Mouse (Mus musculus) left cerebral cortex, adult 2 months (tissue): ENCODE measurements around the gene Gm47985. TPM values are rescaled to one million over a fixed set of nuclear protein-coding genes. Genes with fewer than 3 reads are reported as not detected.

Experiments
- DNase-seq, 2 experiments: peaks; one replicate each; pipeline ENCODE4 v3.0.0; 2021 to 2022; ENCODE audit warnings: low spot score in 2 of 2, mixed read lengths in 1 of 2; ENCODE audit errors: extremely low spot score in 1 of 2
- H3K27ac ChIP-seq: fragments of 200-600 bp; 2 replicates; pipeline ENCODE4 v1.8.1; 2022
- H3K4me3 ChIP-seq: fragments of 200-600 bp; 2 replicates; pipeline ENCODE4 v1.8.1; 2022
- CTCF ChIP-seq: fragments of 200-600 bp; IDR thresholded peaks from 2 replicates; pipeline ENCODE4 v1.8.1; 2022; ENCODE audit warnings: antibody characterized with exemption, mild to moderate bottlenecking, moderate library complexity
- intact Hi-C: fragments of 180-260 bp; cut with DNase I; formaldehyde crosslinking; loops from one replicate; pipeline ENCODE4 v1.15.1; 2025
- total RNA-seq, 2 experiments: library from RNA; stranded (reverse); gene quantifications; 2 replicates each; pipeline ENCODE4 v1.2.3; 2021

Gm47985 gene
- total RNA-seq, 2 experiments from 2014 or later, result not detected

DNA sequence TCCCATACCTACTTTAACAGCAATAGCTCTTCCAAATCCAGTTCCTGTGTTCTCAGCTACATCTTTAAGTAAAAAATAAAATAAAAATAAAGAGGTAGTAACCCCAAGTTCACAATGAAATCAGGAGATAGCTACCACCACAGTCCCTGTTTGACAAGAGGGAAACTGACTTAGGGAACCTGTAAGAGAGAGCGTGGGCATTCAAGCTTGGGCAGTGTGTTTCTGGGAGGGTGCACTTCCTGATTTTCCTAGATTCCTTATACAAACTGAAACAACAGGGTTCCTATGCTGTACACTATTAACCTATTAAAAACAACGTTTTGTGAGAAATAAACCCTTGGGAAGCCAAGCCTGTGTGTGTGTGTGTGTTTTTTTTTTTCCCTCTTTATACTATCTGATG, 32.5 kb downstream of the Gm47985 start:
- Histone ChIP-seq H3K27ac (no peak overlapping the region), H3K4me3 (no peak overlapping the region)
- no peak for DNase-seq
- TF ChIP-seq CTCF, result no peak
- intact Hi-C loops, result no loop called here

DNA sequence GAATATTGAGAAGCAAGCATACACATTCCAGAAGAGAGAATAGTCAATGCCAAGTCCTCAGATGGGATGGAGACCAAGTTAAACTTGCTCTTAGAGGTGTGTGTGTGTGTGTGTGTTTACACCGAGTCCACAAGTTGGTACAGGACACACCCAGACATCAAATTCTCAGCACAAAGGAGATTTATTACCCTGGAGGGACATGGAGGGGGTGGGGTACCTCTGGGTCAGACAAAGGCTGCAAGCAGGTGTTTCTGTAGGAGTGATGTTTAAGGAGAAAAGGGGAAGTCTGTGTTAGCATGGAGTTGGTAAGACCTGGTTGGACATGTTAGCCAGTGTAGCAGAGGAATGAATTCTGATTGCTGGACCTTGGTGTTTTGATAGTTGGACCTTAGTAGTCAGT, 33.6 kb downstream of the Gm47985 start:
- no peak for TF ChIP-seq CTCF
- intact Hi-C loops, result no loop called here
- H3K4me3 ChIP-seq, result no peak overlapping the region
- DNase-seq, result no peak
- no peak overlapping the region for H3K27ac ChIP-seq

DNA sequence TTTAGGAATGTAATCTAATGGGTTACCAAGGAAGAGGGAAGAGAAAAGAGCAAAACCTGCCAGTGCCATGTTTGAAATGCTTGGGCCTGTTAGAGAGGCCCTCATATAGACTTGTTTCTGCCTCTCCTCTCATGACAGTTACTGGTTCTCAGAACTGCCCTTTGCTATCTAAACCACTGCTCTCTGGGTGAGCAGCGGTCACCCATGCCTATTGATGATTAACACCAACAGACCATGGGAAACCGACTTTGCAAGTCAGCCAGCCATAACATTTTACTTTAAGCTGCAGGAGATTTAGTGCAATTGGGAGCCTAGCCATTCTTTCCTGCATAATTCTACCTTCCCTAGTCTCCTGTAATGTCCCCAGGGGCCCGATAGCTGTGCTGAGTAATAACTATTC, 34.1 kb downstream of the Gm47985 start:
- Histone ChIP-seq H3K4me3 (no peak overlapping the region), H3K27ac (no peak overlapping the region)
- no peak for TF ChIP-seq CTCF
- intact Hi-C loops, result no loop called here
- DNase-seq, result no peak

DNA sequence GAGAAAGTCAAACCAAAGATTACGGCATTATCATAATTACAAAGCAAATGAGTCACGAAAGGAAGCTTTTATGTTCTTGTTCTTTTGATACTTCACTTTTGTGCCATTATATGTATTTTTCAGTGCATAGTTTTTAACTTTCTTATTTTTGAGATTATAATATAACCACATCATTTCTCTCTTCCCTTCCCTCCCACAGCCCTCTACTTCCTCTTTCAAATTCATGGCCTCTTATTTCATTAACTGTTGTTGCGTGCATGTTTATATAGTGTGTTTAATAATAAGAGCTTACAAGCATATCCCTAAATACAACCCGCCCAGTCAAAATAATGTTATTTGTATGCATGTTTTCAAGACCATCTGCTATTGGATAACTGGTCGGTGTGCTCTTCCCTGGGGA, 36.7 kb downstream of the Gm47985 start:
- Histone ChIP-seq H3K4me3 (no peak overlapping the region), H3K27ac (no peak overlapping the region)
- DNase-seq, result no peak
- TF ChIP-seq CTCF, result no peak
- intact Hi-C loops, result no loop called here

DNA sequence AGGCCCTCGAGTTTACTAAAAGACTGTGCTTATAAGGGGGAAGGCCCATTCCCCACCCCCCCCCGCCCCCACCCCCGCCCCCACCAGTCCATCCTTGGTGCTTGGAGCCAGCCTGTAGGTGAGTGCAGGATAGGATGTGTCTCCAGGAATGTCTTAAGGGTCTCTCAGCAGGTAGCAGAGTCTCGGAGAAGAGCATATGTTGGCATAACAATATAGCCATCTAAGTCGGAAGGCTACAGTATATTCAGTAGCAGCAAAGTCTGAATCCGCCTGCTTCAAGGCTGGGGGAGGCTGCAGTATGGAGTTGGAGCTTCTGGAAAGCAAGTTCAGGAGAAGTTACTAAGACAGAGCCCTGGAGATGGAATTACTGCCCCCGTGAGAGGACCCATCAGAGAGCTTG, 37.8 kb downstream of the Gm47985 start:
- H3K27ac ChIP-seq, result no peak overlapping the region
- DNase-seq, result no peak
- TF ChIP-seq CTCF, result no peak
- no peak overlapping the region for H3K4me3 ChIP-seq
- intact Hi-C loops, result no loop called here

DNA sequence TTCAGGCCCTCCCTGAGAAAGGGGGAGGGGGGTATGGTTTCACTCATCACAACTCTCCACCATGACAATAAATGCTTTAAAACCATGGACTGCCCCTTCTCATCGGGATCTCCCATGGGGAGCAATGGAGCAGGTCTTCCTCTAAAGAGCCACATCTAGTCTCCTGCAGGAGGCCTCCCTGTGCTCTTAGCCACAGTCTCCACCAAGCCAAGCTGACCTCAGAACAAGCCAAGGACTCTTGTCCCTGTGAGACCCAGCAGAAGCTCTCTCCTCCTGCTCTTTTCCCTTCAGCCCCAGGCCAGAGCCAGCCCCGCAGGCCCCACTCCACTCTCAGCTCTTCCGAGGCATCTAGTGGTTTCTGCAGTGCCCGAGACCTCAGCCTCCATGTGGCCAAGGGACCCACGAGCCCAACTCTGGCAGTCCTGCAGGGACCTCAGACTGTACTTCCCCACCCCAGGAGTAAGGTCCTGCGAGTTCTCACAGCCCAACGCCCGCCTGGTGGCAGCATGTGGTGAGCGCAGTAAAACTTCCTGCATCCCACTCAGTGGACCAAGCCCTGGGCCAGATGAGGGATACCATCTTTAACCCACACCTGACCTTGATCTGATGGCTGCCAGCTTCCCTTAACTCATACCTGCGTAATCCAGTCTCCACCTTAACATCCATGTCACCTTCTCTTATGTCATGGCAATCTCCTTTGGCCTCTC, 40.4 kb downstream of the Gm47985 start:
- H3K27ac ChIP-seq, result no peak overlapping the region
- TF ChIP-seq CTCF, result no peak
- H3K4me3 ChIP-seq, result no peak overlapping the region
- intact Hi-C loops, result no loop called here
- DNase-seq, result no peak

DNA sequence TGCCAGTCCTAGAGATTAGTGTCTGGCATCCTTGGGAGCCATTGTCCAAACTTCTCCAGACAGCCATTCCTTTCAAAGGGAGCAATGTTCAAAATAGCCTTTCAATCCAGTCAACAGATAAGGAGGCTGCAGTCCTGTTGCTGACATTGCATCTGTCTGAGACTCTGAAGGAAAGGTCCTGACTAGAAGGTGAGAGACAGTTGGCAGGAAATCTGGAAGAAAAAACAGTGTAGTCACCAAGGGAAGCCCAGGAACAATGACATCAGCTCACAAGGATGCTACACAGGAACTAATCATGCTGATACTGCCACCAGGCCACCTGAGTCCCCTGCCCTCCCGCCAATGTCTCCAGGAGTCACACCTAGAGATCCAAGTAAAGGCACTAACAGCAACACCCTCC, 41.0 kb downstream of the Gm47985 start:
- DNase-seq, result no peak
- no peak for TF ChIP-seq CTCF
- intact Hi-C loops, result no loop called here
- no peak overlapping the region for H3K4me3 ChIP-seq
- H3K27ac ChIP-seq, result no peak overlapping the region

DNA sequence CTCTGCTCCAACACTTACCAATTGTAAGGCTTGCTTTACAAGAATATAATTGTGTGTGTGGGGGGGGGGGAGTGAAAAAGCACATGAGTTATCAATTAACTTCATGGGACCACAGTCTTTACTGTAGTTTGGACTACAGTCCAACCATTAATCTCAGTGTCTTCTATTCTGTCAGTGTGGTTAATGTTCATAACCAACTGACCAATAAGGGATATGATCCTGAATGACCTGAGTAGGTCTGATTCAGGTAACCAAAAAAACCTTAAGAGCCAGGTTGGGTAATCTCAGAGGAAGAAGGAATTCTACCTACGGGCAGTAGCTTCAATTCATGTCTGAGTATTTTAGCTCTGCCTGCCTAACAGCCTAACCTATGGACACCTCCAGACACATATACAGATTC, 42.2 kb downstream of the Gm47985 start:
- no peak for TF ChIP-seq CTCF
- H3K4me3 ChIP-seq, result no peak overlapping the region
- DNase-seq, result no peak
- no peak overlapping the region for H3K27ac ChIP-seq
- intact Hi-C loops, result no loop called here

DNA sequence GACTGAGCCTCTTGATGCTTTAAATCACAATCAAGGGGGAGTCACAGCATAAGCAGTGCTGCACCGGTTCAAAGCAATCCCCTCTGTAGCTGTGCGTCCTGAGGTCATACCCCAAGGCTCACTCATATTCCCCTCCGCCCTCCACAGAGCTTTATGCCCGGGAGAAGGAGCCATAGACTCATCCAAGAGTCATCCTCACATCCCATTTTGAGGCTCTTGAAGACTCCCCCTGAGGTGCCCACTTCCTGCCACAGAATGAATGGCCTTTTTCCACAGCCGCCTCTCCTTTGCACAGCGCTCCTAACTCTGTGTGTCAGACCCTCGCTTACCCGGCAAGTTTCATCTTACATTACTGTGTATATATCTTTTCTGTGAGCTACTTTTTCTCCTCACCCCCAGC, 45.2 kb downstream of the Gm47985 start:
- Histone ChIP-seq H3K4me3 (no peak overlapping the region), H3K27ac (no peak overlapping the region)
- intact Hi-C loops, result no loop called here
- no peak for DNase-seq
- no peak for TF ChIP-seq CTCF

DNA sequence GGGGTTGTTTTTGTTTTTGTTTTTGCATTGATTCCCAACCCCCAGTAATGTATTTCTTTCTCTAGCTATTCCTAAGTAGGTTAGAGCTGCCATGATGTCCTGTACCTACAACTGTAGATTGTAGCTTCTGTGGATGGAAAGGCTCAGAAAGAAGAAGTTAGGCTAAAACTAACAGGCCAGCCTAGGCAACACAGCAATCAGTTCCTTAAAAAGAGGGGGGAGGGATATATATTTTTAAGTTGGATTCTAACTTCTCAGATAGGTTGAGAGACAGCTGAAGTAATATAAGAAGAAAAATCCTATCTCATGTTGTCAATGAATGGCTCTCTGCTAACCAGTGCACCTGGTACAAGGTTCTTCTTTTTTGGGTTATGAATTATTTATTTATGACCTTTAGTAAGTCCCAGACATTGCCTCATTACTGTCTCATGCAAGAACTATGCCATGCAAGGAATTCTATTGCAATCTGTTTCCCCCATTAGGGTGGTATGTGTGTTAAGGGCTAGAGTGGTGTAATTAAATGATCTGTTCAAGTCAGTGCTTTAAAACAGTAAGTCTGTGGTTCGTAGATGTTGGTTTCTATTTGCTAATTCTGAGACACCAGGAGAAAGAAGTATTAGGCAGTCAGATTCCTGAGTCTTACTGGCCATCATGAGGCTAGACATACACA, 46.1 kb downstream of the Gm47985 start:
- DNase-seq, result no peak
- TF ChIP-seq CTCF, result no peak
- H3K4me3 ChIP-seq, result no peak overlapping the region
- intact Hi-C loops, result no loop called here
- H3K27ac ChIP-seq, result no peak overlapping the region

DNA sequence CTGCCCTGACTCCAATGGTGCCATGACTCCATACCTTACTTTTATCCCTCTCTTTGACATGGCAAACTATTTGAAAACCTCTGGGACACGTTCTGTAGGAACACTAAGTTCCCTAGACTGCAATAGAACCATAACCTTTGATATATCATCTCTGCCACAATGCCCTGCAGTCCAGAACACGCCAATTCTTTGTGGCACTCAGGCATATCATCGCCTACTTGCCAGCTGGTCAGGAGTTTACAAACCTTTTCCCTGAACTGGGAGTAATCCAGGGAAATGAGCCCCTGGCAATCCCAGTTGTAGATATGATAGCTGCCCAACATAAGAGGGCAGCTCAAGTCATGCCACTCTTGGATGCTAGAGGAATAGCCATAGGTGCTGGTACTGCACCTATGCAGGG, 50.0 kb downstream of the Gm47985 start:
- Histone ChIP-seq H3K4me3 (no peak overlapping the region), H3K27ac (no peak overlapping the region)
- intact Hi-C loops, result no loop called here
- TF ChIP-seq CTCF, result no peak
- no peak for DNase-seq

DNA sequence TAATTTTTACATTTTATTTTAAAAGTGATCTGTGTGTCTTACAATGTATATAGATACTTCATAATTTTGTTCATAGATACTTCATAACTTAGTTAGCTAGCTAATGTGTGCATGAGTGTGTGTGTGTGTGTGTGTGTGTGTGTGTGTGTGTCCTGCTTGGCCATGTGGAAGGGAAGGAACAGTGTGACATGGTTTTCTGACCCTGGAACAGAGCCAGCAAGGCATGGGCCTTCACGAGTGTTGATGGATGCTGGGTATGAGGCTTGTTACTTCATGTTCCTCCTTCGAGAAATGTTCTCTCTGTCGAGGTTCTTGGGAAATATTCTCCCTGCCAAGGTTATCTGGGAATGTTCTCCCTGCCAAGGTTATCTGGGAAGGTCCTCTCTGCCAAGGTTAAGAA, 51.4 kb downstream of the Gm47985 start:
- no peak overlapping the region for H3K4me3 ChIP-seq
- intact Hi-C loops, result no loop called here
- TF ChIP-seq CTCF, result no peak
- no peak overlapping the region for H3K27ac ChIP-seq
- DNase-seq, result no peak

Other genes with a start within 250 kb of the Gm47985 start
- 1 to 10 TPM; 1.6 to 3.5 TPM for gene Hmcn1, start 189.1 kb upstream of the Gm47985 start, total RNA-seq
- not detected for gene Gm8947, start 9.8 kb downstream of the Gm47985 start, total RNA-seq
- not detected for gene Gm47995, start 15.9 kb downstream of the Gm47985 start, total RNA-seq
- gene 3110040M04Rik, start 21.6 kb downstream of the Gm47985 start, total RNA-seq, result not detected
- gene Gm47996, start 27.6 kb downstream of the Gm47985 start, total RNA-seq, result not detected
- gene Ivns1abp, start 161.9 kb downstream of the Gm47985 start, total RNA-seq, result 100 to 1,000 TPM; 126 to 131 TPM
- 10 to 100 TPM; 13.4 to 16.2 TPM for gene Swt1, start 245.9 kb downstream of the Gm47985 start, total RNA-seq
- 10 to 100 TPM; 26.7 to 28.7 TPM for gene Trmt1l, start 246.0 kb downstream of the Gm47985 start, total RNA-seq